Mouse (Mus musculus) layer of hippocampus, postnatal 36 days (tissue): ENCODE measurements at regions not wholly inside any gene's neighbourhood (a gene's known extent, or its start where the extent isn't known, plus 50 kb on each side); places are given as distances from the start of the nearest gene placed in this dataset.

Experiments
- DNase-seq, 2 experiments: peaks; one replicate each; pipeline ENCODE4 v3.0.0; 2022

- DNase-seq = no peak
Measured at GRCm38 (mm10) chr13:57186168-57186567, 290.4 kb upstream of the Trpc7 start.

- DNase-seq = no peak
Measured at GRCm38 (mm10) chr13:57170180-57170579, 274.4 kb upstream of the Trpc7 start.

GRCm38 (mm10) chr13:57169621-57170020 is 273.8 kb upstream of the Trpc7 start:
- DNase-seq = peak in 1 of 2 experiments; percentile 14

GRCm38 (mm10) chr13:57165367-57165766 is 269.6 kb upstream of the Trpc7 start:
- DNase-seq = no peak

GRCm38 (mm10) chr13:57152787-57153186 is 257.0 kb upstream of the Trpc7 start:
- DNase-seq = no peak

- DNase-seq = no peak
Measured at GRCm38 (mm10) chr13:57147623-57148022, 251.8 kb upstream of the Trpc7 start.

GRCm38 (mm10) chr13:57146708-57147107 is 250.9 kb upstream of the Trpc7 start:
- DNase-seq = no peak

GRCm38 (mm10) chr13:57145782-57146181 is 250.0 kb upstream of the Trpc7 start:
- no peak for DNase-seq

- DNase-seq = no peak
Measured at GRCm38 (mm10) chr13:57142851-57143250, 247.1 kb upstream of the Trpc7 start.

GRCm38 (mm10) chr13:57142441-57142840 is 246.6 kb upstream of the Trpc7 start:
- DNase-seq = no peak

- DNase-seq = no peak
Measured at GRCm38 (mm10) chr13:57115936-57116335, 220.1 kb upstream of the Trpc7 start.

- no peak for DNase-seq
Measured at GRCm38 (mm10) chr13:57107956-57108355, 212.2 kb upstream of the Trpc7 start.

- no peak for DNase-seq
Measured at GRCm38 (mm10) chr13:57099601-57100000, 203.8 kb upstream of the Trpc7 start.

- DNase-seq = no peak
Measured at GRCm38 (mm10) chr13:57091886-57092285, 196.1 kb upstream of the Trpc7 start.

GRCm38 (mm10) chr13:57089381-57090075 is 193.7 kb upstream of the Trpc7 start:
- DNase-seq = no peak

GRCm38 (mm10) chr13:57087966-57088365 is 192.2 kb upstream of the Trpc7 start:
- DNase-seq = no peak

GRCm38 (mm10) chr13:57087398-57087797 is 191.6 kb upstream of the Trpc7 start:
- DNase-seq = no peak

GRCm38 (mm10) chr13:57083751-57084150 is 188.0 kb upstream of the Trpc7 start:
- no peak for DNase-seq

- no peak for DNase-seq
Measured at GRCm38 (mm10) chr13:57070479-57070878, 174.7 kb upstream of the Trpc7 start.

GRCm38 (mm10) chr13:57061656-57062055 is 165.9 kb upstream of the Trpc7 start:
- no peak for DNase-seq

- no peak for DNase-seq
Measured at GRCm38 (mm10) chr13:57061074-57061473, 165.3 kb upstream of the Trpc7 start.

- DNase-seq = no peak
Measured at GRCm38 (mm10) chr13:57056786-57057185, 161.0 kb upstream of the Trpc7 start.

- DNase-seq = peak; percentile 12 to 35
Measured at GRCm38 (mm10) chr13:57055409-57056195, 159.8 kb upstream of the Trpc7 start.

- no peak for DNase-seq
Measured at GRCm38 (mm10) chr13:57053361-57053760, 157.6 kb upstream of the Trpc7 start.
